Mouse (Mus musculus): Measurements from ENCODE around the gene A130010J15Rik. TPM values are rescaled to one million over a fixed set of nuclear protein-coding genes. Genes with fewer than 3 reads are reported as not detected.

Gene A130010J15Rik
- total RNA-seq (2023), result 4.0 TPM

DNA sequence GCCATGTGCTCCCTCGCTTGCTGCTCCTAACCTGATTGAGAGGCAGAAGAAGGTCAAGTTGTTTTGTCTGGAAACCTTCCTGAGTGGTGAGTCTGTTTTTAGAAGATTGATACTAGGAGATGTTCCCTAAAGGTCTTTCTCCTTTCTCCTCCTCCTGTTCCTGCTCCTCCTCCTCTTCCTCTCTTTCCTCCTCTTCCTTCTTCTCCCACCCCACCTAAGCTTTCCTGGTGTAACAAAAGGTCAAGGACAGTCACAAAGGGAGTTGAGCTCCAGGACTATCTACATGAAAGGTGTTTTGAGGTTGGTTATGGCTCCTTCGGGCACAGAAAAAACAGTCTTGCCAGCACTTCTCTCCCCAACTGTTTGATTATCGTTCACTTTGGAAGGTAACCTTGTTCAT, at the start of gene A130010J15Rik:
Gene A130010J15Rik, plus strand, starts transcription at position 301 of the 400 bp plus-strand sequence.

DNA sequence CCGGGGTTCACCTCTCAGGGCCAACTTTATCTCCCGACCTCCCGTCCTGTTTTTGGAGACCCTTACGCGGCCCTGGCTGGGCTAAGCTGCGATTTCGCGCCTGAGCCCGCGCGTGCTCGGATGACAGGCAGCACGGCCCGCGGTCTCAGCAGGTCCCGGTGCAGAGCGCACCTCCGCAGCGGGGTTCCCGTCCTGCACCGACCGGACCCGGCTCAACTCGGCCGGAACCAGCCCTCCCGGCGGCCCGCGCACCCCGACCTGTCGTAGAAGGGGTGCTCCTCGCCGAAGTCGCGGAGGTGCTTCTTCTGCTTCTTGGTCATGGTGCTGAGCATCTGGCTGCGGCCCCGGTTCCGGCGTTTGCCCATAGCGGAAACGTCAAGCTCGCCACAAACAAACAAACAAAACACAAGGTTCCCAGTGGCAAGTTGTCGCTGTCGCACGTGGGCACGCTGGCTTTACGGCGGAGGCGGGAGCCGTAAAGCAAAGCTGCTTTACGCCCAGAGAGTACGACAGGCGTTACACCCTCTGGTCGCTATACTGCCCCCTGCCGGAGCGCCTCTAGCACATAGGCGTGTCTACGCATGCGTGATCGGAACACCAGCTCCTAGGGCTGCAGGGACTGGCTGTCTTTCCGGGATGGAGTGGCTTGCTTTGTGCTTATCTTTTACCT, 37.9 kb upstream of the A130010J15Rik start, which contains the start of gene Diexf:
Gene Diexf, minus strand, starts transcription at position 487 of the 670 bp plus-strand sequence.

DNA sequence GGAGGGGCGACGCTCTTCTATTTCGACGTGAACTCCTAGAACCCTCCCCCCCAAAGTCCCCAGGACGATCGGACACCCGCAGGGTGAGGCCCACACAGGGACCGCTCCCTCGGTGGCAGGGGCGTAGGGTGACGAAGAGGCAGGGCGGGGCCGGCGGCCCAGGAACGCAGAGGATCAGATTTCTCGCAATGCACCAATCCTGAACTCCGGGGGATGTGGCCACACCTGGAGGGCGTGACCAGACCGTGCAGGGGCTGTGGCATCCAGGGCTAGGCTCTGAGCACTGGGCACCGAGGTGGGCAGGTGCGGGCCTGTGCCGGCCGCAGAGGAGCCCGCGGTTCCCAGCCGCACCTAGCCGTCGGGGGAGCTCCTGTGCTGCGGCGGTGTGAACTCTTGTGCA, 15.0 kb upstream of the A130010J15Rik start, which contains the start of gene Irf6:
Gene Irf6, plus strand, starts transcription at position 240 of the 400 bp plus-strand sequence.

DNA sequence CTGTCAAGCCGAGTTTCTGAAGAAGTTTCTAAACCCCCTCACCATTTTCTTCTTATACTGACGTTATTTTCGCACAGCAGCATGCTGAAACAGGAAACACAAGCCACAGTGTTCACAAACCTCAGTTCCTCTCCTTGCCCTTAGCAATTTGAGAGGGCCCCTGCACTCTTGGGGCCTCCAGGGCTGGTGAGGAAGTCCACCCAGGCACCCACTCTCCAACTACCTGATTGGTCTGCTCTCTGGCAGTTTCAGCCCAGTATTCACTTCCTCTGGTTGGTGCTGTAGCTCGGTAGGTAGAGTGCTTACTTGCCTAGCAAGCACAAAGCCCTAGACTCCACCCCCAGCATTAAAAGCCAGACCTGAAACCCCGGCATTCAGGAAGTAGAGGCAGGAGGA, 33.5 kb downstream of the A130010J15Rik start, which contains the start of gene Traf3ip3:
Gene Traf3ip3, minus strand, starts transcription at position 321 of the 396 bp plus-strand sequence.

DNA sequence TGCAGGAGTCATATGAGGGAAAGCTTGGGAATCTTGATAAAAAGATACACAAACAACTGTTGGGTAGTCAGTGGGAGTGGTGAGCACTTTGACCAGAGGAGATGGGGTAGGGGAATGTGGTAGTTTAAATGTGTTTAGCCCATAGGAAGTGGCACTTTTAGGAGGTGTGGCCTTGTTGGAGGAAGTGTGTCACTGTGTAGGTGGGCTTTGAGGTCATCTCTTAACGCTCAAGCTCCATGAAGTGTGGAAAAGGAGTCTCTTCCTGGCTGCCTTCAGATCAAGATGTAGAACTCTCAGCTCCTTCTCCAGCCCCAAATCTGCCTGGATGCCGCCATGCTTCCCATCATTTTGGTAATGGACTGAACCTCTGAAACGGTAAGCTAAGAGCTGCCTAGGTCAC, 39.7 kb downstream of the A130010J15Rik start, which contains the start of gene Lamb3:
Gene Lamb3, plus strand, starts transcription at position 197 of the 400 bp plus-strand sequence.

Other genes with a start within 250 kb of the A130010J15Rik start
- gene Syt14, start 132.3 kb upstream of the A130010J15Rik start, total RNA-seq (2023), result 1.1 TPM
- 58.0 TPM for gene Diexf, start 37.8 kb upstream of the A130010J15Rik start, total RNA-seq (2023)
- gene Irf6, start 14.9 kb upstream of the A130010J15Rik start, total RNA-seq (2023), result 10.1 TPM
- gene Traf3ip3, start 33.7 kb downstream of the A130010J15Rik start, total RNA-seq (2023), result 491 TPM
- gene Lamb3, start 39.7 kb downstream of the A130010J15Rik start, total RNA-seq (2023), result 14.3 TPM
- gene Hsd11b1, start 96.0 kb downstream of the A130010J15Rik start, total RNA-seq (2023), result 35.5 TPM
- gene G0s2, start 105.2 kb downstream of the A130010J15Rik start, total RNA-seq (2023), result 1.1 TPM
- not detected for gene Camk1g, start 202.3 kb downstream of the A130010J15Rik start, total RNA-seq (2023)

Data from CD4-positive naive resting alpha-beta T cell, adult 76 days (primary cell).